Mouse (Mus musculus): ENCODE results near the gene Gucy1b2.

Gucy1b2 gene

GRCm38 (mm10) chr14:62456239-62456747 is at the start of gene Gucy1b2:
Gene Gucy1b2, minus strand, starts transcription at chr14:62456289.
- DNase-seq = no peak

GRCm38 (mm10) chr14:62497391-62497790 is 41.3 kb upstream of the Gucy1b2 start:
- no peak for DNase-seq

- no peak for DNase-seq
These were observed 40.4 kb upstream of the Gucy1b2 start for GRCm38 (mm10) chr14:62496501-62496900.

GRCm38 (mm10) chr14:62493456-62493855 is 37.4 kb upstream of the Gucy1b2 start:
- DNase-seq = peak; percentile 19

- peak; percentile 90 for DNase-seq
These were observed 36.2 kb upstream of the Gucy1b2 start for GRCm38 (mm10) chr14:62492196-62492850.

GRCm38 (mm10) chr14:62488270-62488669 is 32.2 kb upstream of the Gucy1b2 start:
- no peak for DNase-seq

GRCm38 (mm10) chr14:62481381-62481780 is 25.3 kb upstream of the Gucy1b2 start:
- DNase-seq = no peak

GRCm38 (mm10) chr14:62479395-62479794 is 23.3 kb upstream of the Gucy1b2 start:
- DNase-seq = no peak

- DNase-seq = no peak
These were observed 18.4 kb upstream of the Gucy1b2 start for GRCm38 (mm10) chr14:62474481-62474880.

GRCm38 (mm10) chr14:62472061-62472460 is 16.0 kb upstream of the Gucy1b2 start:
- no peak for DNase-seq

GRCm38 (mm10) chr14:62468753-62469125 is 12.7 kb upstream of the Gucy1b2 start:
- DNase-seq = no peak

GRCm38 (mm10) chr14:62468119-62468752 is 12.1 kb upstream of the Gucy1b2 start:
- DNase-seq = no peak

- DNase-seq = peak; percentile 36
These were observed 8.9 kb upstream of the Gucy1b2 start for GRCm38 (mm10) chr14:62464966-62465365.

GRCm38 (mm10) chr14:62459541-62459940 is 3.5 kb upstream of the Gucy1b2 start:
- peak; percentile 28 for DNase-seq

GRCm38 (mm10) chr14:62457420-62458181 is 1.5 kb upstream of the Gucy1b2 start:
- peak; percentile 87 for DNase-seq

- DNase-seq = no peak
These were observed 564 bp downstream of the Gucy1b2 start for GRCm38 (mm10) chr14:62455570-62455879.

GRCm38 (mm10) chr14:62454760-62455569 is 1.1 kb downstream of the Gucy1b2 start:
- no peak for DNase-seq

GRCm38 (mm10) chr14:62454136-62454535 is 2.0 kb downstream of the Gucy1b2 start:
- no peak for DNase-seq

- no peak for DNase-seq
These were observed 2.8 kb downstream of the Gucy1b2 start for GRCm38 (mm10) chr14:62453276-62453675.

GRCm38 (mm10) chr14:62450706-62451105 is 5.4 kb downstream of the Gucy1b2 start:
- no peak for DNase-seq

- DNase-seq = peak; percentile 18
These were observed 8.9 kb downstream of the Gucy1b2 start for GRCm38 (mm10) chr14:62447214-62447548.

GRCm38 (mm10) chr14:62446385-62447213 is 9.5 kb downstream of the Gucy1b2 start:
- DNase-seq = no peak

All from retina, postnatal 1 day (tissue).